Mouse (Mus musculus) c-Kit-positive CD71-negative TER-119-negative erythroid progenitor cells, embryonic 14.5 days (primary cell): ENCODE results near the gene Smtnl2.
"Not testable (repeated sequence)": the region's sequence is repeated elsewhere in the genome, so short reads cannot be mapped to it uniquely, and the experiment has no call there.

ENCODE experiments used
- DNase-seq: peaks from one replicate; pipeline ENCODE4 v3.0.0-alpha.2; 2013; ENCODE audit warnings: low read depth

Gene Smtnl2

GRCm38 (mm10) chr11:72411093-72411921, at the start of gene Smtnl2:
Smtnl2 (minus strand) TSS chr11:72411713.
- peak; percentile 66 for DNase-seq

- DNase-seq: no peak
Measured at GRCm38 (mm10) chr11:72458502-72458901, 47.0 kb upstream of the Smtnl2 start.

GRCm38 (mm10) chr11:72457995-72458496, 46.5 kb upstream of the Smtnl2 start:
- DNase-seq: no peak

DNA sequence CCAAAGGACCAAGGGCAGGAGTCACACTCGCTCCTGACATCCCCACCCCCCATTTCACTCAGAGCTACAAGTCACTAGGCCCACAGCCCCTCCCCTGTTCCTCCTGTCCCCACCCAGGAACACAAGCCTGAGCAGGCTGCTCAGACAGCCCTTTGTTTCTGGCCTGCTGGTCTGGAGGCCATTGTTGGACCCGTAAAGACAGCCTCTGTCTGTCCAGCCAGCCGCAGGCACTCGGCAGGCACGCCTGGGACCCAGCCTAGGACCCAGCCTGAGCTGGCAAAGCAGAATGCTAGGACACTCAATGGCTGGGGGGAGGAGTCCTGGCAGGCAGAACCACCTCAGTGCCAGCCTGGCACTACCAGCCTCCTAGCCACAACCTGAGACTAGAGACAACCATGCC, 44.2 kb upstream of the Smtnl2 start:
- DNase-seq: no peak

- no peak for DNase-seq
Measured at GRCm38 (mm10) chr11:72453105-72453953, 41.8 kb upstream of the Smtnl2 start.

GRCm38 (mm10) chr11:72452140-72452665, 40.7 kb upstream of the Smtnl2 start:
- no peak for DNase-seq

DNA sequence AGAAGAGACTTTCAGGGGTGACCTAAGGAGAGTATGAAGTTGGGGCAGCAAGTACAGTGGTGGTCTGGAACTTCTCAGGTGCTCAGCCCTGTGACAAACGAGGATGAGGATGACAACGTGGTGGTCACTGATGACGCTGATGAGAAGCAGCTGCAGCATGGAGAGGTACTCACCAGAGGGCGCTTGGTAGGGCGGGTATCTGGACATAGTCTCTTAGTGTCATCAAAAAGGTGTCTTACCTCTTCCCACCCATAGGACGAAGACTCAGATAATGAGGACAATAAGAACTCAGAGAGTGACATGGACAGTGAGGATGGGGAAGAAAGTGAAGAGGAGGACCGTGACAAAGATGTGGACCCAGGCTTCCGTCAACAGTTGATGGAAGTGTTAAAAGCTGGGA, 36.0 kb upstream of the Smtnl2 start:
- DNase-seq: no peak

DNA sequence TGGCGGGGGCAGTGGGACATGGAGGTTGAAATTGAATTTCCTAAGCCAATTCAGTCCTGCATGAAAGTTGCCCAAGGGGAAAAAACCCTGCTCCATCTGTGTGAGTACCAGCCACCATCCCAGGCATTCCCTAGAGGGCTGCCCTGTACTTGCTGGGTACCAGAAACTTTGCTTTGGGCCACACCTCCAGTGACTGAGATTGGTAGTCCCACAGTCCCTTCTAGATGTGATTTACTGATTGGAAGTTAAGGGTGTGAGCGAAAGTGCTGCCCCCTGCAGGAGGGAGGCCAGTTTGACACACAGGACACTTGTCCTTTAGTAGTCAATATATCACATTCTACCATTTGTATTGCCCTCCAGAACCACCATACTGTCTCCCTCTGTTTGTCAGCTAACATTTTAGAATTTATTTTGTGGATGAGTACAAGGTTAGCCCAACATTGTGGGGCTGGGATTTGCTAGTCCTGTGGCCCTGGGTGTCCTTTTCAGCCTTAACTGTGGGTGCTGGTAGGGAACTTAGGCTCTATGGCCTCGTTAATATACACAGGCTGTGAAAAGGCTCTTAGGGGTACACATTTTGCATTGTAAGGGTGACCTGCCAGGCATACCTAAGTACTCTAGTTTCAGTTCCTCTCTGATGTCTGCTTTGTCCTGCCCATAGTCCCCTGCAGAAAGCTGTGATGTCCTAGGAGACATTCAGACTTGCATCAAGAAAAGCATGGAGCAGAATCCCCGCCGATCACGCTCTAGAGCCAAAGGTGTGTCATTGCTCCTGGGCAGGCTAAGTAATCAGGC, 35.0 kb upstream of the Smtnl2 start:
- DNase-seq: peak; percentile 58

- DNase-seq: peak; percentile 94
Measured at GRCm38 (mm10) chr11:72440965-72441664, 29.6 kb upstream of the Smtnl2 start, which contains the start of gene Mybbp1a. Mybbp1a (plus strand) TSS chr11:72441355.

DNA sequence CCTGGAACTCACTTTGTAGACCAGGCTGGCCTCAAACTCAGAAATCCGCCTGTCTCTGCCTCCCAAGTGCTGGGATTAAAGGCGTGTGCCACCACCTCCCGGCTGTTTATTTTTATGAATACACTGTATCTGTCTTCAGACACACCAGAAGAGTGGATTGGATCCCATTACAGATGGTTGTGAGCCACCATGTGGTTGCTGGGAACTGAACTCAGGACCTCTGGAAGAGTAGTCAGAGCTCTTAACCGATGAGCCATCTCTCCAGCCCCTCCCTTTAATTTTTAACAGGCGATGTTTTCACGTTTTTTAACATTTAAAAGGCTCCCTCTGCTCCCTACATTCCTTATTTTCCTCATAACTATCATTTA, 29.1 kb upstream of the Smtnl2 start:
- not testable (repeated sequence) for DNase-seq

GRCm38 (mm10) chr11:72438411-72438810, 26.9 kb upstream of the Smtnl2 start:
- DNase-seq: no peak

DNA sequence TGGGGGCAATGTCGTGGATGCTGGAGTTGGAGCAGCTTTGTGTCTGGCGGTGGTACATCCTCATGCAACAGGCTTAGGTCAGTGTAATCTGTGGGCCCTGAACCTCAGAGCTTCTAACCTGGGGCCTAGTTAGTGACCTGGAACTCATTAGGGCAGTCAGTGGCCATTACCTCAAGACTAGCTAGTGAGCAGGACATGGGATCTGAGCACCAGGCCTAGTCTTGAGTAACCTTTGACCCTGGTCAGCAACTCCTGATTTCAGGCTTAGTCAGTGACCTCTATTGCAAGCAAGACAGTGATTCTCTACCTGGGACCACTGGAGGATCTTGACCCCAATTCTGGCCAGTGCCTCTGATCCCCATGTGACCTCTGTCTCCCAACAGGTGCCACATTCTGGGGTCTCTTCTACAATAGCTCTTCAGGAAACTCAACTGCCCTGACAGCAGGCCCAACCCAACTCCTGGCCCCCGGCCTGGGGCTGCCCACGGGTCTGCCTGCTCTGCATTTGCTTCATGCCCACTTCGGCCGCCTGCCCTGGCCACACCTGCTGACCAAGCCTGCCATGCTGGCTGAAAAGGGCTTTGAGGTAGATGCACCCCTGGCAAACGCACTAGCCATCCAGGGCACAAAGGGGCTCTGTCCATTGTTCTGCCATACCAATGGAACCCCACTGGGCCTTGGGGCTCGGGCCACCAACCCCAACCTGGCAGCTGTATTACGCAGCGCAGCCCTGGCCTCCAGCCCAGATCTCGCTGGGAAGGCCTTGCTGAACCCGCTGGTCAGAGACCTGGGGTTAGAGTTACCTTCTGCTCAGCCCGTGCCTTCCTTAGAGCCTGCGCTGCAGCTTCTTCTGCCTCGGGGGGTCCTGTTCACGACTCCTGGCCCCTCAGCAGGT, 25.5 kb upstream of the Smtnl2 start:
- no peak for DNase-seq

DNA sequence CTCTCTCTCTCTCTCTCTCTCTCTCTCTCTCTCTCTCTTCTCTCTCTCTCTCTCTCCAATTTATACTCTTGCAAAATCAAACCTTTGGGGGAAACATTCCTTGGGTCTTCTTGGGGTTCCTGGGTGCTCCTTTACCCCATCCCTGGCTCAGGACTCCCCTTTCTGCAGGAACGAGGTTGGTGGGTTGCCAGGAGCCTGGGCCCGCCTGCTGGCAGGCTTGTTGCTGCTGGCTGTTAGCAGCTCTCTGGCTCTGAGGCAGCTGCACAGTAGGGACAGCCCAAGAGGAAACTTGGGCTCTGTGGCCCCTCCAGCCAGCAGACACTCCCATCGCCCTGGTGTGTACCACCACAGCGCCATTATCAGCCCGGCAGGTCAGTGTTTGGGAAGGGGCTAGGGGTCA, 24.8 kb upstream of the Smtnl2 start:
- DNase-seq: no peak

- DNase-seq: no peak
Measured at GRCm38 (mm10) chr11:72435694-72436045, 24.2 kb upstream of the Smtnl2 start.

DNA sequence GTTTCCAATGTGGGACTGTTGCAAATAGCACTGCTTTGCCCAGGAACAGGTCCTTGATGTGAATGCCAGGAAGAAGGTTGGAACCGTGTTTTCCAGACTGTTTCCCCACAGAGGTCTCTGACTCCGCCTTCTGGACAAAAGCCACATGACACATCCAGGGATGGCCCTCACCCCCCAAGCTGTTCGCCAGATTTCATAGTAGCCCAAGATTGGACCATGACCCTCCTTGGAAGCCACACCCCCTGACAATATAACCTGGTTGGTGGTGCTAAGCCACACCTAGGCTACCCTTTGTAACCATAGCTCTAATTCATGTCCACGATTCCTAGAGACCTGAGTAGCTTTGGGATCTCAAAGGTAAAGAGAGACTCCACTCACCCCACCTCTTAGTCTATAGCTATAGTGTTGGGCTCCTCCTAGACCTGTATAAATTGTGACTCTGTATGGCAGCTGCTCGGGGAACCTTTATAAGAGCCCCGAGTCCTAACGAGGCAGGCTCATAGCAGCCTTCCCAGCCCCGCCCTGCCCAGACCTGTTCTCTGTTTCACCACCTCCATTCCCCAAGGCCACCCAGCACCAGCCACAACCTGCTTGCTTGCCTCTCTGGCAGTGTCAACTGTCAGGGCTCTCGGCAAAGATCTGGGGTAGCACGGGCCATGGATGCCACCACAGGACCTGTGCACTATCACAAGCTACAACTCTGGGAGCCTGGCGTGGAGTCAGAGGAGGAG, 23.6 kb upstream of the Smtnl2 start, which contains the start of gene Ggt6:
TSS of gene Ggt6 (plus strand) at position 564 of the 731 bp plus-strand sequence.
- no peak for DNase-seq

- DNase-seq: not testable (repeated sequence)
Measured at GRCm38 (mm10) chr11:72430311-72431068, 19.0 kb upstream of the Smtnl2 start.

DNA sequence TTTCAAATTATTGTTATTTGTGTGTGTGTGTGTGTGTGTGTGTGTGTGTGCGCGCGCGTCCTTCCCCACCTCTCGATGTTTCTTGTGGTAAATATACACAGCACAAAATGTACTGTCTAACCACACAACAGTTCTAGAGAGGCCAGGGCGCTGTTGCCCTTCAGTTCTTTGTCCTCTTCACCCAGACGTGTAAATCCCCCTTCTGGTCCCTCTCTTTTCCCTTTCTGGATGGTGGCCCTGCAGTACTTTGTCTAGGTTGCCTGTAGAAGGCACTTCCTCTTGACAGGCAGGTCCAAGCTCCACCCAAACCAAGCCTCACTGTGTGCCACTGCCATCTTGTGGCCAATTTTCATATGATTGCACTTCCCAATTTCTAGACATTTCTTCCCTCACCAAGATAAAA, 17.8 kb upstream of the Smtnl2 start:
- DNase-seq: peak; percentile 85

DNA sequence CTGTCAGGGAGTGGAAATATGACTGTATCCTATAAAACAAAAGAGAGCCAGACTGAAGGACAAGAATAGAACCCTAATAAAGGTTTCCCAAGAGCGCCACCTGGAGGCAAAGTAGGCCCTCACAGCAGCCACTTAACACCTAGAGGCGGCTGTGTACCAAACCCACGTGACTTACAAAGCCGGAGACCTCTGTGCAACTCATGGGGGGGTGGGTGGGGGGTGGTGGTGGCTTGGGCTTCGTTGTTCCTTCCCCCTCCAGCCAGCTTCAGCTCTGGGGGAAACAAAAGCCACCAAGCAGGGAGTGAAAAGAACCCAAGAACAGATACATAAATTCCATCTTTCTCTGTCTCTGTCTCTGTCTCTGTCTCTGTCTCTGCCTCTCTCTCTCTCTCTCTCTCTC, 17.2 kb upstream of the Smtnl2 start:
- peak; percentile 87 for DNase-seq

- no peak for DNase-seq
Measured at GRCm38 (mm10) chr11:72426884-72427283, 15.4 kb upstream of the Smtnl2 start.
